Mouse (Mus musculus) cerebellum, adult (tissue): ENCODE measurements around the gene Camta2.

Experiments used
- ATAC-seq: cut with Nextera tagmentation; 2 replicates; pipeline ENCODE4 v1.9.2; 2017; ENCODE audit warnings: mild to moderate bottlenecking, moderate library complexity, mixed read lengths; ENCODE audit not compliant: insufficient number of reproducible peaks, low FRiP score, low TSS enrichment

Camta2 gene

GRCm38 (mm10) chr11:70626877-70627276, 61.0 kb downstream of the Camta2 start:
- no peak for ATAC-seq

- ATAC-seq: no peak
Measured at GRCm38 (mm10) chr11:70625473-70625872, 62.4 kb downstream of the Camta2 start.

- no peak for ATAC-seq
Measured at GRCm38 (mm10) chr11:70623053-70623742, 64.7 kb downstream of the Camta2 start.

GRCm38 (mm10) chr11:70621972-70622814, 65.7 kb downstream of the Camta2 start:
- ATAC-seq: no peak
